Mouse (Mus musculus): Measurements from ENCODE around the gene Gmcl1.

Gmcl1 gene

DNA sequence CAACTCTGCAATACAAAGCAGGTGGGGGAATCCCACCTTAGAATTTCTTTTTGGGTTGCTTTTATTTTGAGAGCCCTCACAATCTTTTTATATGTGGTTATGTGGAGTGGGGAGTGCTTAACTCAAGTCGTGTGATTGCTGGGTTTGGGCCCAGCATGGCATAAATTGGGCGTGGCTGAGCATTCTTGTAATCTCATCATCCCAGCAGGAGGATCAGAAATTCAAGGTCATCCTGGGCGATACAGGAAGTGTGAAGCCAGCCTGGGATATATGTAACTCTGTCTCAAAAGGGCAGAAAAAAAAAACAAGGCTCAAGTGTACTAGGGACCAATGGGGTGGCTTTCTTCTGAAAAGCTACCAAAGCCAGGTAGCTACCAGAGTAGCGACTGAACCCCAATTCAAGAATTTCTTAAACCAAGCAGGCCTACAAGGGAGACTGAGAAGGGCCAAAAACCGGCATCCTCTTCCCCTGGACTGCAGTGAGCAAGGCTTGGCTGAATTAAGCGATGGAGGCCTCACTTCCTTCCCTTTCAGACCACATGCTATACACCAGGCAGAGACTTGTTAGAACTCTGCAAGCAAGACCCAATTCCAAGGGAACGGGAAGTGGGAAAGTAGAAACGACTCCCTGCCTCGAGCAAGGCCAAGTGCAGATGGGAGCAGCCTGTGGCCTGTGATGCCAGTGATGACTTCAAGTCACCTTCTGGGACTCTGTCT lies 72.9 kb downstream of the Gmcl1 start:
- DNase-seq (ENCODE audit: low spot score), result no peak

DNA sequence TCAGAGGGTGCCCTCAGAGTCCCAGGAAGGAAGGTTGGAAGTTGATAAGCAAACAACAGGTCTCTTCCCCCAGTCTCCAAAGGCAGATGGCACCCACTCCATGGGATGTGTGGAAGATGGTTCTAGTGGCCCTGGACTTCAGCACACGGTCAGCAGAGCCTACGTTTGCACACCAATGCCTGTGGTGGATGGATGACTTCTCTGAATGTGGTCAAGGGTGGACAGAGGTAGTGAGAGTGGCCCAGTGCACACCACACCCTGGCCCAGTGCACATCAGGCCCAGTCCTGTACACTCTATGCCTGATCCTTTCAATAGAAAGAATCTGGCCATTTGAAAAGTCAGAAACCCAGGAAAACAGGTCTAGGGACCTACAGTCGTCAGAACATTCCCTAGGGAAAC lies 74.7 kb downstream of the Gmcl1 start:
- no peak for DNase-seq (ENCODE audit: low spot score)

DNA sequence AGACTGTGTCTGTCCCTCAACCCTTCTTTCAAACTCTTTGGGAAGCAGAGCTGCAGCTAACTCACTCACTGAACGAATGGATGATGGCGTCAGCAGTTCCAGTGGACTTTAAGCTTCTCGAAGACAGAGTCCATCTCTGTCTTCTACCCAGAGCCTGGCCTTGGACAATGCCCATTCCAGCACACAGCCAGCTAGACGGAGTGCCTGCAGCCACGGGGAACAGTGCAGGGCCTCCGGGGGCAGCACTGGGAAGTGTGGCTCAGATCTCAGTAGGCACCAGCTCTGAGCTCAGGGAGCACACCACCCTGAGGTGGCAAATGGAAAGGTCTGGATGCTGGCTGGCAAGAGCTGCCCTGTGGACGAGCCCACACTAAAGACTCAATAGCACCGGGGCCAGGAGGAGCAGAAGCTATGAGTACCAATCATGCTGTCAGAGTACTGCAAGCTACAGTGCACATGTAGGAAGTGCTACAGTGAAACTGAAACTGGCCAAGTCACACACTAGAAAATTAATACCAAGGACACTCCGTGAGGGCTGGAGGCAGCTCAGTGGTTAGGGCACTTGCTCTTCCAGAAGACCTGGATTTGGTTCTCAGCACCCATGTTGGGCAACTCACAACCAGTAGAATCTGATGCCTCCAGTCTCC lies 78.8 kb downstream of the Gmcl1 start:
- DNase-seq (ENCODE audit: low spot score), result no peak

DNA sequence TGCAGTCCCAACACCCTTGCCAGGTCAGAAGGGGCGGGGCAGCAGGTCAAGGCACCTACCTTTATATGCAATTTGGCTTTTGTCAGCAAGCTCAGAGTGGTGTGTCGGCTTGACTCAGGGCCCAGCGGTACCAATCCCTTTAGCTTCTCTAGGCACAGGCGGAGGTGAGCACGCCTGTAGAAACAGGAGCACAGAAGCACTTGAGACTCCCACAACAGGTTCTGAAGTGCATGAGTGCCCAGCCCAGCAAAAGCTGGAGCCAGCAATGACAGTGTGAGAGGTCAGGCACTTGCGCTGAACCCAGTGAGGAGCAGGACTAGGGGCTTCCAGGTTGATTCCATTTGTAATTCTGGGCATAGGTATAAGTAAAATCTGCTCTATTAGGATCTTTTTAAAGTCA lies 80.2 kb downstream of the Gmcl1 start:
- no peak for DNase-seq (ENCODE audit: low spot score)

DNA sequence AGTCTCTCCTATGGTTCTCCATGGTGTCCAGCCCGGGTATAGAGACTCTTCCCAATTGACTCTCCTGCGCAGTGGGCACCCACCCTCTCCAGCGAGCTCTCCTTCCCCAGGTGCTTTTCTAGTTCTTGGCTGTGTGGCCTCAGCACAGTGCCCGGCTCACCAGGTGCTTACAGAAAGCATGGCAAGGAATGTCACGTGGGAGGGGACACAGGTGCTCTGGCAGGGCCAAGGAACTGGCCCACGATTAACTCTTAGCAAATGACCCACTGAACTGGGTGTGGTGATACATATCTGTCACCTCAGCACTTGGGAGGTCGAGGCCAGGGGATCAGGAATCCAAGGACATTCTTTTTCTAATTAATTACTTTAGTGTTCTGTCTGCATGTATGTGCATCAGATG lies 87.0 kb downstream of the Gmcl1 start:
- no peak for DNase-seq (ENCODE audit: low spot score)

DNA sequence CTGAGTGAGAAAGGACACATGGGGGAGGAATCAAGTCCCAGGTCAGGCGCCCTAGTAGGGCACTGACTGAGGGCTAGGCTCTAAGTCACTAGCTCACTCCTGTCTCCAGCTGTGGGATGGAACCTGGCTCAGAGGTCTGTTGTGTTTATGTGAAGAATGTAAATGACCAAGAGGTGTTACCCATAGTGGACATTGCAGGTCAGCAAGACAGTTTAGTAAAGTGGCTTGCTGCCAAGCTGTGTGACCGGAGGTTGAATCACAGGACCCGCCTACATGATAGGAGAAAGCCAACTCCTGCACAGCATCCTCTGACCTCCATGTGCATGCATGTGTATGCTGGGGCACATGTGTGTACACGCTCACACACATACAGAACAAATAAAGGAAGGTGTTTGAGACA lies 87.6 kb downstream of the Gmcl1 start:
- DNase-seq (ENCODE audit: low spot score), result no peak

DNA sequence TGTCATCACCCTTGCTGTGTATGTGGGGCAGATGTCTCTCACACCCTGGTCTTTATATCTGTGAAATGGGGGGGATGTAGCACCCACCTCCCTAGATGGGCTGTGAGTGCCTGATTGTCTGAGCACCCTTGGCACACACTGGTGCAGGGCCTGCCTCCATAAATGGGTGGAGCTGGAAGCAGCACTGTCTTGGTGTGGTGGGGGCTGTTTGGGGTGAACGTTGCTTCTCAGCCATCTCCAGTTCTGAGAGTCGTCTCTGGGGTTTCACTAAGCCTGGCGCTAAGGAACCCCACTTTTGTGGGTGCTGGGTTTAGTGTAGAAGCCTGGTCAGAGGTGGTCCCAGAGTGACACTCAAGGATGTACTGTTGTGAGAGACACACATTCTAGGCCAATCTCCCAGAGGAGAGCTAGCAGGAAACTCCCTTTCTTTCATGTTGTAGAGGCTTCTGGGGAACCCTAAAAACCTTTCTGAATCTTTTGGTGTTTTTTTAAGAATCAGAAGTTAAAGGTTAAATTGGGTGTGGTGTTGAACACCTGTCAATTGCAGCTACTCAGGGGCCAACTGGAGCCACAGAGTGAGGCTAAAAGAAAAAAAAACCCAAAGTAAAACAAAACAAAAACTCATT lies 88.3 kb downstream of the Gmcl1 start:
- no peak for DNase-seq (ENCODE audit: low spot score)
